Mouse (Mus musculus) heart, embryonic 13.5 days (tissue): ENCODE results near the gene Cabp7. TPM values are rescaled to one million over a fixed set of nuclear protein-coding genes. Genes with fewer than 3 reads are reported as not detected.

ENCODE experiments used
- ATAC-seq: fragments of 200-750 bp; cut with Nextera tagmentation; 2 replicates; pipeline ENCODE4 v1.8.0; 2017; ENCODE audit warnings: moderate TSS enrichment; ENCODE audit not compliant: insufficient number of reproducible peaks, low FRiP score, low TSS enrichment; ENCODE audit errors: extremely low read depth
- H3K27ac ChIP-seq: fragments of 300-500 bp; sonication (generic); replicated peaks from 2 replicates; pipeline ENCODE4 v1.5.1; 2015; ENCODE audit warnings: moderate library complexity, mild to moderate bottlenecking, inconsistent platforms
- H3K27me3 ChIP-seq: fragments of 300-500 bp; sonication (generic); replicated peaks from 2 replicates; pipeline ENCODE4 v1.6.1; 2015; ENCODE audit warnings: mild to moderate bottlenecking, inconsistent platforms
- H3K36me3 ChIP-seq: fragments of 300-500 bp; sonication (generic); 2 replicates; pipeline ENCODE4 v1.6.1; 2015; ENCODE audit warnings: mild to moderate bottlenecking, inconsistent platforms
- H3K4me1 ChIP-seq: fragments of 300-500 bp; sonication (generic); 2 replicates; pipeline ENCODE4 v1.6.1; 2015; ENCODE audit warnings: inconsistent platforms
- H3K4me2 ChIP-seq: fragments of 300-500 bp; sonication (generic); 2 replicates; pipeline ENCODE4 v1.6.1; 2015; ENCODE audit warnings: inconsistent platforms, mild to moderate bottlenecking, moderate library complexity
- H3K4me3 ChIP-seq: fragments of 300-500 bp; sonication (generic); 2 replicates; pipeline ENCODE4 v1.5.1; 2015; ENCODE audit warnings: moderate library complexity, mild to moderate bottlenecking, inconsistent platforms
- H3K9ac ChIP-seq: fragments of 300-500 bp; sonication (generic); 2 replicates; pipeline ENCODE4 v1.6.1; 2015; ENCODE audit warnings: inconsistent platforms, mild to moderate bottlenecking, moderate library complexity
- H3K9me3 ChIP-seq: fragments of 300-500 bp; sonication (generic); 2 replicates; pipeline ENCODE4 v1.6.1; 2016; ENCODE audit warnings: inconsistent platforms
- WGBS: fragments of 180-500 bp; shearing (Covaris S2); methylation state at CpG from one replicate; pipeline ENCODE4 v1.1.7; 2015; ENCODE audit warnings: mixed read lengths; 5-methylcytosine and 5-hydroxymethylcytosine counted together
- polyA plus RNA-seq: library from polyadenylated mRNA; unstranded; fragments of >200 nt; fragmentation: Nextera tagmentation; extraction: Ambion mirVana; gene quantifications from 2 replicates; pipeline ENCODE4 v1.2.1, GENCODE M21; 2015

Gene Cabp7
- polyA plus RNA-seq, 1 experiment from 2014 or later = not detected

- no peak for ATAC-seq
- Histone ChIP-seq H3K9me3 (no peaks in the 10 kb centered on the region), H3K4me1 (peaks cover 15% of the 10 kb centered on the region), H3K27me3 (peaks cover 98% of the 10 kb centered on the region), H3K4me3 (peak overlapping the region; percentile 59), H3K36me3 (no peaks in the 10 kb centered on the region), H3K9ac (no peak overlapping the region), H3K4me2 (peak overlapping the region; percentile 89), H3K27ac (no peak overlapping the region)
- WGBS = 2% methylated on average over 11 of the region's 12 CpGs
Measured at GRCm38 (mm10) chr11:4747285-4747684, 707 bp upstream of the Cabp7 start.

- no peaks in the 10 kb centered on the region for H3K36me3 ChIP-seq
- peak overlapping the region; percentile 89 for H3K4me2 ChIP-seq
- H3K9me3 ChIP-seq = no peaks in the 10 kb centered on the region
- peaks cover 15% of the 10 kb centered on the region for H3K4me1 ChIP-seq
- no peak overlapping the region for H3K27ac ChIP-seq
- ATAC-seq = no peak
- 0% methylated on average over 39 of the region's 39 CpGs for WGBS
- peak overlapping the region; percentile 58 for H3K9ac ChIP-seq
- H3K4me3 ChIP-seq = peak overlapping the region; percentile 59
- H3K27me3 ChIP-seq = peaks cover 100% of the 10 kb centered on the region
Measured at GRCm38 (mm10) chr11:4745969-4746368, 609 bp downstream of the Cabp7 start.

- H3K9ac ChIP-seq = no peak overlapping the region
- no peak overlapping the region for H3K4me3 ChIP-seq
- peaks cover 15% of the 10 kb centered on the region for H3K4me1 ChIP-seq
- WGBS = 53% methylated on average over 6 of the region's 6 CpGs
- no peak overlapping the region for H3K4me2 ChIP-seq
- H3K36me3 ChIP-seq = no peaks in the 10 kb centered on the region
- H3K27me3 ChIP-seq = peaks cover 96% of the 10 kb centered on the region
- H3K9me3 ChIP-seq = no peaks in the 10 kb centered on the region
- H3K27ac ChIP-seq = no peak overlapping the region
- ATAC-seq = no peak
Measured at GRCm38 (mm10) chr11:4744691-4745090, 1.9 kb downstream of the Cabp7 start.

- H3K27ac ChIP-seq = no peak overlapping the region
- WGBS = 43% methylated on average over 5 of the region's 5 CpGs
- H3K9ac ChIP-seq = no peak overlapping the region
- peaks cover 70% of the 10 kb centered on the region for H3K27me3 ChIP-seq
- H3K4me2 ChIP-seq = no peak overlapping the region
- peaks cover 3% of the 10 kb centered on the region for H3K4me1 ChIP-seq
- H3K36me3 ChIP-seq = peaks cover 3% of the 10 kb centered on the region; the same call in 1 of the 2 replicates
- H3K9me3 ChIP-seq = no peaks in the 10 kb centered on the region
- no peak for ATAC-seq
- H3K4me3 ChIP-seq = no peak overlapping the region
Measured at GRCm38 (mm10) chr11:4740785-4741184, 5.8 kb downstream of the Cabp7 start.

GRCm38 (mm10) chr11:4738719-4739118 is 7.9 kb downstream of the Cabp7 start:
- Histone ChIP-seq H3K27me3 (peaks cover 64% of the 10 kb centered on the region), H3K4me3 (no peak overlapping the region), H3K9me3 (no peaks in the 10 kb centered on the region), H3K27ac (no peak overlapping the region), H3K36me3 (peaks cover 3% of the 10 kb centered on the region; the same call in 1 of the 2 replicates), H3K4me1 (peaks cover 7% of the 10 kb centered on the region; the same call in 1 of the 2 replicates), H3K4me2 (no peak overlapping the region), H3K9ac (no peak overlapping the region)
- 87% methylated on average over 16 of the region's 16 CpGs for WGBS
- ATAC-seq = no peak

- Histone ChIP-seq H3K4me3 (no peak overlapping the region), H3K4me2 (no peak overlapping the region), H3K27me3 (peaks cover 54% of the 10 kb centered on the region), H3K9me3 (no peaks in the 10 kb centered on the region), H3K27ac (no peak overlapping the region), H3K36me3 (peaks cover 9% of the 10 kb centered on the region; the same call in 1 of the 2 replicates), H3K4me1 (peaks cover 7% of the 10 kb centered on the region; the same call in 1 of the 2 replicates), H3K9ac (no peak overlapping the region)
- ATAC-seq = no peak
- 82% methylated on average over 10 of the region's 10 CpGs for WGBS
Measured at GRCm38 (mm10) chr11:4737682-4738081, 8.9 kb downstream of the Cabp7 start.

GRCm38 (mm10) chr11:4736355-4736754 is 10.2 kb downstream of the Cabp7 start:
- Histone ChIP-seq H3K36me3 (peaks cover 14% of the 10 kb centered on the region; the same call in 1 of the 2 replicates), H3K27me3 (peaks cover 40% of the 10 kb centered on the region), H3K9ac (no peak overlapping the region), H3K9me3 (no peaks in the 10 kb centered on the region), H3K4me3 (no peak overlapping the region), H3K4me2 (no peak overlapping the region), H3K4me1 (peaks cover 7% of the 10 kb centered on the region; the same call in 1 of the 2 replicates), H3K27ac (no peak overlapping the region)
- no peak for ATAC-seq
- WGBS = 57% methylated on average over 6 of the region's 6 CpGs

GRCm38 (mm10) chr11:4734179-4734578 is 12.4 kb downstream of the Cabp7 start:
- Histone ChIP-seq H3K27me3 (peaks cover 27% of the 10 kb centered on the region; the same call in 1 of the 2 replicates), H3K36me3 (peaks cover 14% of the 10 kb centered on the region; the same call in 1 of the 2 replicates), H3K9ac (no peak overlapping the region), H3K9me3 (no peaks in the 10 kb centered on the region), H3K4me3 (no peak overlapping the region), H3K27ac (no peak overlapping the region), H3K4me2 (no peak overlapping the region), H3K4me1 (peaks cover 20% of the 10 kb centered on the region)
- no peak for ATAC-seq
- 35% methylated on average over 12 of the region's 12 CpGs for WGBS

GRCm38 (mm10) chr11:4731781-4732180 is 14.8 kb downstream of the Cabp7 start:
- H3K27ac ChIP-seq = no peak overlapping the region
- peaks cover 20% of the 10 kb centered on the region for H3K4me1 ChIP-seq
- H3K4me3 ChIP-seq = no peak overlapping the region
- H3K27me3 ChIP-seq = peaks cover 19% of the 10 kb centered on the region; the same call in 1 of the 2 replicates
- no peaks in the 10 kb centered on the region for H3K9me3 ChIP-seq
- H3K36me3 ChIP-seq = peaks cover 15% of the 10 kb centered on the region; the same call in 1 of the 2 replicates
- WGBS = 70% methylated on average over 7 of the region's 7 CpGs
- ATAC-seq = no peak
- no peak overlapping the region for H3K4me2 ChIP-seq
- H3K9ac ChIP-seq = no peak overlapping the region

GRCm38 (mm10) chr11:4730913-4731312 is 15.7 kb downstream of the Cabp7 start:
- Histone ChIP-seq H3K4me2 (no peak overlapping the region), H3K4me3 (no peak overlapping the region), H3K27ac (no peak overlapping the region), H3K36me3 (peaks cover 15% of the 10 kb centered on the region; the same call in 1 of the 2 replicates), H3K9me3 (no peaks in the 10 kb centered on the region), H3K4me1 (peaks cover 20% of the 10 kb centered on the region), H3K9ac (no peak overlapping the region), H3K27me3 (peaks cover 16% of the 10 kb centered on the region; the same call in 1 of the 2 replicates)
- no peak for ATAC-seq
- 70% methylated on average over 5 of the region's 5 CpGs for WGBS

GRCm38 (mm10) chr11:4730096-4730495 is 16.5 kb downstream of the Cabp7 start:
- H3K4me1 ChIP-seq = peaks cover 15% of the 10 kb centered on the region
- peaks cover 23% of the 10 kb centered on the region for H3K36me3 ChIP-seq
- no peak overlapping the region for H3K4me3 ChIP-seq
- H3K9ac ChIP-seq = 0 out of 2 replicates have a peak overlapping the region, but pooled peaks have one; percentile 33
- no peak overlapping the region for H3K27ac ChIP-seq
- H3K27me3 ChIP-seq = 0 out of 2 replicates have a peak, but pooled peaks cover 9% of the 10 kb centered on the region
- no peaks in the 10 kb centered on the region for H3K9me3 ChIP-seq
- ATAC-seq = no peak
- H3K4me2 ChIP-seq = no peak overlapping the region
- WGBS = 80% methylated on average over 6 of the region's 6 CpGs

- H3K4me3 ChIP-seq = no peak overlapping the region
Measured at GRCm38 (mm10) chr11:4729603-4730002, 17.0 kb downstream of the Cabp7 start.

More at GRCm38 (mm10) chr11:4729603-4730002, 17.0 kb downstream of the Cabp7 start:
- H3K9ac ChIP-seq = no peak overlapping the region
- H3K9me3 ChIP-seq = no peaks in the 10 kb centered on the region
- H3K4me2 ChIP-seq = no peak overlapping the region
- 0 out of 2 replicates have a peak overlapping the region, but pooled peaks have one; percentile 17 for H3K27ac ChIP-seq
- peaks cover 13% of the 10 kb centered on the region for H3K4me1 ChIP-seq
- peaks cover 25% of the 10 kb centered on the region for H3K36me3 ChIP-seq
- 17% methylated on average over 12 of the region's 12 CpGs for WGBS
- 0 out of 2 replicates have a peak, but pooled peaks cover 5% of the 10 kb centered on the region for H3K27me3 ChIP-seq
- no peak for ATAC-seq
